Mouse (Mus musculus) retina, postnatal 7 days (tissue): ENCODE data around the gene Slc26a9.
"Not testable (repeated sequence)": the region's sequence is repeated elsewhere in the genome, so short reads cannot be mapped to it uniquely, and the experiment has no call there.

Experiments
- DNase-seq: peaks from one replicate; pipeline ENCODE4 v3.0.0-alpha.2; 2012; ENCODE audit warnings: low read depth, low spot score

The Slc26a9 gene

GRCm38 (mm10) chr1:131765357-131766001 lies 21.7 kb downstream of the Slc26a9 start:
- DNase-seq, result peak; percentile 53

- no peak for DNase-seq
Measured at GRCm38 (mm10) chr1:131769296-131769695, 25.5 kb downstream of the Slc26a9 start.

- no peak for DNase-seq
Measured at GRCm38 (mm10) chr1:131770656-131771055, 26.8 kb downstream of the Slc26a9 start.

- no peak for DNase-seq
Measured at GRCm38 (mm10) chr1:131771440-131771839, 27.6 kb downstream of the Slc26a9 start.

- DNase-seq, result no peak
Measured at GRCm38 (mm10) chr1:131794591-131794990, 50.8 kb downstream of the Slc26a9 start.

GRCm38 (mm10) chr1:131795171-131795570 lies 51.3 kb downstream of the Slc26a9 start:
- DNase-seq, result no peak

GRCm38 (mm10) chr1:131797202-131797909 lies 53.5 kb downstream of the Slc26a9 start, which contains the start of gene Pm20d1:
Gene Pm20d1 (plus strand): TSS chr1:131797381.
- no peak for DNase-seq

GRCm38 (mm10) chr1:131800001-131800400 lies 56.2 kb downstream of the Slc26a9 start:
- no peak for DNase-seq

GRCm38 (mm10) chr1:131801071-131801470 lies 57.2 kb downstream of the Slc26a9 start:
- no peak for DNase-seq

DNA sequence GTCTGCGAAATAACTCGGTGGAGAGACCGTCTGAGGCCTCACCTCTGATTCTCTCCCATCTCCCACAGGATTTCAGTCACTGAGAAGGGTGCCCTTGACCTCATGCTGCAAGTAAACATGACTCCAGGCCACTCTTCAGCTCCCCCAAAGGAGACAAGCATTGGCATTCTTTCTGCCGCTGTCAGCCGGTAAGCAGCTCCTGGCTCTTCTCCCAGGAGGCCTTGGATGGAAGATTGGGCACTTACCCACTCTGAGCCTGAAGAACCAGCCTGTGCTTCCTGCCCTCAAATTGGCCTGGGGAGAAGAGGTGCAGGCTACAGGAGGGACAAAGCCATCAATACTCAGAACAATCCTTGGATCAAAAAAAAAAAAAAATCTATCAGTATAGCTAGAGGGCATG lies 58.8 kb downstream of the Slc26a9 start:
- no peak for DNase-seq

DNA sequence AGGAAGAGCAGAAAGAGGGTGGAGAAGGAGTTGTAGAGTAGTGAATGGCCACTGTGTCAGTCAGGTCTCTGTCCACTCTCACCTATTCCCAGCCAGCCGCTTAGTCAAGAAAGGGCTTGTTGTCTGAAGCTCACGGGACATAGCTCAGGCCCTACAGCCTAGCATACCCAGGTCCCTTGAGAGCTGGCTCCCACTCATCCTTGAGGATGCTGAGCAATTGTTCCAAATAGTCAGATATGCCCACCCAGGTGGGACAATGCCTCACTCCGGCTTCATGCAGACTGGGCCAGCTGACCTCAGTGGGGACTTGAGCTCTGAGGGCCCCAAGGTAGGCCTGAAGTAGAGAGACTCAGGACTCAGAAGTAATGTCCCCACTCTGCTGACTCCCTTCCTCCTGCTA lies 60.3 kb downstream of the Slc26a9 start:
- no peak for DNase-seq

DNA sequence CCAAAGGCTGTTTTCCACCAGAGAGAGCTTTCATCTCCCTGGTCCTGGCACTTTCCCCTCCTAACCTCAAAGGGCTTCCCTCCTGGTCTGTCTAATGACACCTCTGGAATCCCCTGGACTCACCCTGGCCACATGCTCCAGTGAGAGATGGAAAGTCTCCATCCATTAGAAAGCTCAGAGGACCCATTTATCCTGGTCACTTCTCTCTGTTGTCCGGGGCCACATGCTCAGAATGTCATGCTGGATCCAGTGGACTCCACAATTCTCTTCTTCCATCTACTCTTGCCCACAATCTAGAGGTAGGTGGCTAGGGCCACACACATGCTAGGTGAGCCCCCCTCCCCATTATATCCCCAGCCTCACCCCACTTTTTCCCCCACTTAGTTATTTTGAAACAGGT lies 65.2 kb downstream of the Slc26a9 start:
- no peak for DNase-seq

- no peak for DNase-seq
Measured at GRCm38 (mm10) chr1:131809651-131810050, 65.8 kb downstream of the Slc26a9 start.

DNA sequence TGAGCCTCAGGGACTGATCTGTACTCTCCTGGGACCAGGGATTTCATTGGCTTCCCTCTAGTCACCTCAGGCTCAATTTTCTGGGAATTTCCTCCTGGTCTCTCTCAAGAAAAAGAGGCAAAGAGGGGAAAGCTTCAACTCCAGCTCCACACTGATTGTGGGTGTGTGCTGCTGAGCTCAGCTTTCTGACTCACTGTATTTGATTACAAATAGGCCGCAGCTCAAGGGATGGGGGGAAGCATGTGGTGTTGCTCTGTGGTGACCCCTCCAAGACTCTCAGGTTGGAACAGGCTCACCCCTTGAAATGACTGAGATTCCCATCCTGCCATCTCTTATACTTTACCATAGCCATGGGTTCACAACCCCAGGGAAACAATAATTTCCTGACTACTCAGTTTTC lies 67.6 kb downstream of the Slc26a9 start:
- DNase-seq, result no peak

- DNase-seq, result no peak
Measured at GRCm38 (mm10) chr1:131812006-131812405, 68.2 kb downstream of the Slc26a9 start.

GRCm38 (mm10) chr1:131812631-131813295 lies 68.9 kb downstream of the Slc26a9 start:
- no peak for DNase-seq

- DNase-seq, result no peak
Measured at GRCm38 (mm10) chr1:131813731-131814130, 69.9 kb downstream of the Slc26a9 start.

DNA sequence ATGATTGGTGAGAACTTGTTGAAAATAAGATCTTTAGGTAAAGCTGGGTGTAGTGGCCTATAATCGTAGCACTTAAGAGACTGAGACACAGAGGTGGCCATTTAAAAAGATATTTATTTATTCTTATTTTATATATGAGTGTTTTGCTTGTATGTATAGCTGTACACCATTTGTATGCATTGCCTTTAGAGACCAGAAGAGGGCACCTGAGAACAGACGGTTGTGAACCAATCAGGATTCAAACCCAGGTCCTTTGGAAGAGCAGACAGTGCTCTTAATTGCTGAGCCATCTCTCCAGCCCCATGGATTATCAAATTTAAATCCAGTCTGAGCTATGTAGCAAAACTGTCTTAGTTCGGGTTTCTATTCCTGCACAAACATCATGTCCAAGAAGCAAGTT lies 70.4 kb downstream of the Slc26a9 start:
- DNase-seq, result no peak

DNA sequence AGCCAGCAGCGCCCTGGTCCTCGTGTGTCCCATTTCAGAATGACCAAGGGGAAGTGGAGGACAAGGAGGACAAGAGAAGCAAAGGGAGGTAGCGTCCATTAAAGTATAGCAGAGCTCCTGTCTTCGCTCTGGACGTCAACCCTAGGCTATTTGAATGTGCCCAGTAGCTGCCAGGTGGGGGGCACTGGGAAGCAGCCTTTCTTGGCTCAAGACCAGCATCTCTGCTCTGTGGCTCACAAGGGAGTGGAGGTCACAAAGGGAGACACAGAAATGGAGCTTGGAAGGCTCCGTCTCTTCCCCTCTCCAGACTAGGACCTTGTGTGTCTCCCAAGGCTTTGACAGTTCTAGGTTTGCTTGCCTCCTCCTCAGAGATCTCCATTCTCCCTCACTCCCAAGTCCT lies 73.1 kb downstream of the Slc26a9 start:
- DNase-seq, result no peak

DNA sequence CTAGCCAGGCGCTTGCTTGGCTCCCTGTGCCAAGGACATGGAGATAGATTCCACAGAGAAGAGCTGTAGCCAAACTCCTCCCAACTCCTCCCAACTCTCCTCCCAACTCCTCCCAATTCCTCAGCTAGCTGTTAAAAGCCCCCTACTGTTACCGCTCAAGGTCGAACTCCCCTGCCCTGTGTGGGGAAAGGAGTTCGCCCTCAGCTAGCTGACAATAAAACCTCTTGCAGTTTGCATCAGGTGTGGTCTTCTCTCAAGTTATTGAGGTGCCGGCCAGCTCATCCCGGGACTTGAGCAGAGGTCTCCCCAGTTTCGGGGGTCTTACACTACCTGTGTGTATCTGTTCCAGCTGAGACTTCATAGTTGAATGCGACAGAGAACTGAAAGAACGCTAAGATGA lies 76.5 kb downstream of the Slc26a9 start:
- not testable (repeated sequence) for DNase-seq

- no peak for DNase-seq
Measured at GRCm38 (mm10) chr1:131820887-131821328, 77.1 kb downstream of the Slc26a9 start.
